Mouse (Mus musculus): ENCODE measurements around the gene Ppp1r14a. TPM values are rescaled to one million over a fixed set of nuclear protein-coding genes. Genes with fewer than 3 reads are reported as not detected.

Ppp1r14a gene
- polyA plus RNA-seq, 1 experiment from 2014 or later: 18.0 TPM

DNA sequence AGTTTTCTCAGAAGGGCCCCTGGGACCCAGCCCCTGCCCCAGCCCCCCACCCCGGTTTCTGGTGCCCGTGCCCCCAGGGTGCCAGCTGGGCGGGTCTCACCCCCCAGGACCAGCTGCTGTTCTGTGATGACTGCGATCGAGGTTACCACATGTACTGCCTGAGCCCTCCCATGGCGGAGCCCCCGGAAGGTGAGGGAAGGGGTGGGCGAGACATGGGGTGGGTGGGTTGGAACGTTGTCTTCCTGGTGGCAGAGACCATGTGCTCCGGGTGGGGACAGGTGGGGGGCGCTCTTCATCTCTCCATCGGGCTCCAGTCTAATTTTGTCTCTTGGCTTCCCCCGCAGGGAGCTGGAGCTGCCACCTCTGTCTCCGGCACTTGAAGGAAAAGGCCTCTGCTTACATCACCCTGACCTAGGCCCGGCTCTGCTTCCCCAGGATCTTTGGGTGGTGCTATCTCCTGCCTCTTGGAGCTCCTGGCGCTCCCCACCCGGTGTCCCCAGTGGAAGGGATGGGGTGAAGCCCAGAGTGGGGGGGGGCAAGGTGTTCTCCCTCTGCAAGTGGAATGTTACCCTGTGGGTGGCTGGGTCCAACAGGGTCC, 27.1 kb downstream of the Ppp1r14a start:
- H3K4me2 ChIP-seq (ENCODE audit: low read depth, low read length): no peak overlapping the region
- 64% methylated on average over 17 of the region's 17 CpGs for WGBS

GRCm38 (mm10) chr7:29316976-29317375, 27.9 kb downstream of the Ppp1r14a start:
- Histone ChIP-seq H3K9me3 (replicated peaks; ENCODE audit: control insufficient read depth, low read length) (no peaks in the 10 kb centered on the region), H3K4me2 (ENCODE audit: low read depth, low read length) (peak overlapping the region; percentile 41), H3K27ac (replicated peaks; ENCODE audit: low read depth, low read length) (peak overlapping the region; percentile 89), H3K36me3 (replicated peaks; ENCODE audit: control insufficient read depth, insufficient read depth, low read depth, low read length) (no peaks in the 10 kb centered on the region), H3K9ac (replicated peaks; ENCODE audit: low read length) (peak overlapping the region; percentile 37; the same call in 1 of the 2 replicates), H3K4me1 (ENCODE audit: control insufficient read depth, insufficient read depth, low read length) (peaks cover 24% of the 10 kb centered on the region), H3K4me3 (ENCODE audit: low read depth, low read length) (no peak overlapping the region), H3K27me3 (ENCODE audit: control insufficient read depth, insufficient read depth, low read length) (no peaks in the 10 kb centered on the region)
- WGBS: 2% methylated on average over 7 of the region's 10 CpGs
- DNase-seq (ENCODE audit: low spot score) (peak; percentile 75), ATAC-seq (replicated peaks; ENCODE audit: insufficient number of reproducible peaks, low FRiP score, low TSS enrichment, low read depth) (peak; percentile 16; the same call in 1 of the 2 replicates)

More for the DNA sequence above, 27.1 kb downstream of the Ppp1r14a start:
- ATAC-seq (replicated peaks; ENCODE audit: insufficient number of reproducible peaks, low FRiP score, low TSS enrichment, low read depth) (no peak), DNase-seq (ENCODE audit: low spot score) (no peak)
- no peaks in the 10 kb centered on the region for H3K27me3 ChIP-seq (ENCODE audit: control insufficient read depth, insufficient read depth, low read length)
- H3K27ac ChIP-seq (replicated peaks; ENCODE audit: low read depth, low read length): peak overlapping the region; percentile 89; the same call in 1 of the 2 replicates
- no peaks in the 10 kb centered on the region for H3K9me3 ChIP-seq (replicated peaks; ENCODE audit: control insufficient read depth, low read length)
- no peak overlapping the region for H3K4me3 ChIP-seq (ENCODE audit: low read depth, low read length)
- peaks cover 24% of the 10 kb centered on the region for H3K4me1 ChIP-seq (ENCODE audit: control insufficient read depth, insufficient read depth, low read length)
- H3K9ac ChIP-seq (replicated peaks; ENCODE audit: low read length): no peak overlapping the region
- no peaks in the 10 kb centered on the region for H3K36me3 ChIP-seq (replicated peaks; ENCODE audit: control insufficient read depth, insufficient read depth, low read depth, low read length)

- DNase-seq (ENCODE audit: low spot score) (peak; percentile 93), ATAC-seq (replicated peaks; ENCODE audit: insufficient number of reproducible peaks, low FRiP score, low TSS enrichment, low read depth) (peak; percentile 82)
- Histone ChIP-seq H3K4me2 (ENCODE audit: low read depth, low read length) (peak overlapping the region; percentile 41), H3K4me3 (ENCODE audit: low read depth, low read length) (no peak overlapping the region), H3K27me3 (ENCODE audit: control insufficient read depth, insufficient read depth, low read length) (no peaks in the 10 kb centered on the region), H3K9ac (replicated peaks; ENCODE audit: low read length) (peak overlapping the region; percentile 37; the same call in 1 of the 2 replicates), H3K27ac (replicated peaks; ENCODE audit: low read depth, low read length) (peak overlapping the region; percentile 89), H3K36me3 (replicated peaks; ENCODE audit: control insufficient read depth, insufficient read depth, low read depth, low read length) (no peaks in the 10 kb centered on the region), H3K9me3 (replicated peaks; ENCODE audit: control insufficient read depth, low read length) (no peaks in the 10 kb centered on the region), H3K4me1 (ENCODE audit: control insufficient read depth, insufficient read depth, low read length) (peaks cover 24% of the 10 kb centered on the region)
- WGBS: 0% methylated on average over 2 of the region's 2 CpGs
Observed at GRCm38 (mm10) chr7:29317558-29317957, 28.4 kb downstream of the Ppp1r14a start.

DNA sequence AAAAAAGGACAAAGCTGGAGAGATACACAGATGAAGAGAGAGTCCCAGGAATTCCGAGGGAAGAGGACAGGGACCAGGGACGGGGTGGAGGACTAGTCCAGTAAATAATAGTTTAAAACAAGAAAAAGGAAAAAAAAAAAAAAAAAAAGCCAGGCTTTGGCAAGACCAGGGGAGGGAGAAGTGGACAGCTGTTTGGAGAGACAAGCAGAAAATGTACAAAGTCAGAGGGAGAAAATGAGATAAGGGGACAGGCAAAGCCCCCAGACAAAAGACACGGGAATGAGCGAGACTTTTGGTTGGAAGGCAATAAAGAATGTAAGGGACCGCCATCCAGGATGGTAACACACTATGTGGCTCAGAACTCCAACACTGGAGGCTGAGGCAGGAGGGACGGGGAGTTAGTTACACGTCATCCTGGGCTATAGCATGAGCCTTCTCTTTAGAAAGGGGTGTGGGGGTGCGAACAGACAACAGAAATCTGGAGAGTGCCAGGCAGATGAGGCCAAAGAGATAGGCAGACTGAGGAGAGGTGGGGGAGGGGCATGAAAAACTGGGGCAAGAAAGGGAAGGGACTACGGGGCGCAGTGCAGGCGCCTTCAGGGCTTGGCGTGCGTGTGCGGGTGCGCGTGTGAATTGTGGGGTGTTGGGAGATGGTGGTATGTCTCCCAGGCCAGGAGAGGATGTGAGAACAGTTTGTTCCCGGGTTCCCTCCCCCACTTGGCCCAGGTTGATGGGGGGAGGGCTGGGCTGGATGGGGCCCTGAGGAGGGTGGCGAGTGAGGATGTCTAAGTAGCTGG, 29.2 kb downstream of the Ppp1r14a start:
- 6% methylated on average over 18 of the region's 18 CpGs for WGBS
- no peaks in the 10 kb centered on the region for H3K9me3 ChIP-seq (replicated peaks; ENCODE audit: control insufficient read depth, low read length)
- H3K36me3 ChIP-seq (replicated peaks; ENCODE audit: control insufficient read depth, insufficient read depth, low read depth, low read length): no peaks in the 10 kb centered on the region
- peak overlapping the region; percentile 53 for H3K9ac ChIP-seq (replicated peaks; ENCODE audit: low read length)
- H3K4me2 ChIP-seq (ENCODE audit: low read depth, low read length): peak overlapping the region; percentile 43
- peak overlapping the region; percentile 72 for H3K27ac ChIP-seq (replicated peaks; ENCODE audit: low read depth, low read length)
- peak overlapping the region; percentile 12; the same call in 1 of the 2 replicates for H3K4me3 ChIP-seq (ENCODE audit: low read depth, low read length)
- H3K4me1 ChIP-seq (ENCODE audit: control insufficient read depth, insufficient read depth, low read length): peaks cover 24% of the 10 kb centered on the region
- DNase-seq (ENCODE audit: low spot score) (peak; percentile 50), ATAC-seq (replicated peaks; ENCODE audit: insufficient number of reproducible peaks, low FRiP score, low TSS enrichment, low read depth) (no peak)
- no peaks in the 10 kb centered on the region for H3K27me3 ChIP-seq (ENCODE audit: control insufficient read depth, insufficient read depth, low read length)

- H3K4me1 ChIP-seq (ENCODE audit: control insufficient read depth, insufficient read depth, low read length): peaks cover 24% of the 10 kb centered on the region
- H3K9ac ChIP-seq (replicated peaks; ENCODE audit: low read length): peak overlapping the region; percentile 53
- WGBS: 9% methylated on average over 19 of the region's 19 CpGs
- peak overlapping the region; percentile 43 for H3K4me2 ChIP-seq (ENCODE audit: low read depth, low read length)
- no peaks in the 10 kb centered on the region for H3K36me3 ChIP-seq (replicated peaks; ENCODE audit: control insufficient read depth, insufficient read depth, low read depth, low read length)
- H3K27ac ChIP-seq (replicated peaks; ENCODE audit: low read depth, low read length): peak overlapping the region; percentile 72
- no peaks in the 10 kb centered on the region for H3K9me3 ChIP-seq (replicated peaks; ENCODE audit: control insufficient read depth, low read length)
- DNase-seq (ENCODE audit: low spot score) (peak; percentile 74), ATAC-seq (replicated peaks; ENCODE audit: insufficient number of reproducible peaks, low FRiP score, low TSS enrichment, low read depth) (no peak)
- peak overlapping the region; percentile 12; the same call in 1 of the 2 replicates for H3K4me3 ChIP-seq (ENCODE audit: low read depth, low read length)
- H3K27me3 ChIP-seq (ENCODE audit: control insufficient read depth, insufficient read depth, low read length): no peaks in the 10 kb centered on the region
Observed at GRCm38 (mm10) chr7:29319337-29320307, 30.5 kb downstream of the Ppp1r14a start.

DNA sequence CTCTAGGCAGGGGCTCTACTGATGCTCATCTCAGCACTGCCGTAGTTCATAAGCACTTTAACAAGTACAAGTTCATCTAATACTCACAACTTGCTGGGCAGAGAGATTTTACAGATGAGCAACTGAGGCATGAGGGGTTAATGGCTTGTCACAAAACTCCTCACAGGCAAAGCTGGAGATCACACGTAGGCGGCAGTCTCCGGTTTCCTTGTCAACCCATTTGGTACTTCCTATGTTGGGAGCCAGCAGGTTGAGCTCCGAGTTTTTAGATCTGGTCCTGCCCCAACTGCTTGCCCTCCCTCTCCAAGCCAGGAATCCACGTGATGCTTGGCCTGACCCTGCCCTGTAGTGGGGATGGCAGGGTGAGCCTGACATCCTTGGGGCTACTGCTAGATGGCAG, 38.0 kb downstream of the Ppp1r14a start:
- Histone ChIP-seq H3K4me1 (ENCODE audit: control insufficient read depth, insufficient read depth, low read length) (no peaks in the 10 kb centered on the region), H3K36me3 (replicated peaks; ENCODE audit: control insufficient read depth, insufficient read depth, low read depth, low read length) (no peaks in the 10 kb centered on the region; the same call in 1 of the 2 replicates), H3K9ac (replicated peaks; ENCODE audit: low read length) (no peak overlapping the region), H3K9me3 (replicated peaks; ENCODE audit: control insufficient read depth, low read length) (no peaks in the 10 kb centered on the region), H3K27ac (replicated peaks; ENCODE audit: low read depth, low read length) (no peak overlapping the region), H3K4me2 (ENCODE audit: low read depth, low read length) (no peak overlapping the region), H3K4me3 (ENCODE audit: low read depth, low read length) (no peak overlapping the region), H3K27me3 (ENCODE audit: control insufficient read depth, insufficient read depth, low read length) (no peaks in the 10 kb centered on the region)
- DNase-seq (ENCODE audit: low spot score) (no peak), ATAC-seq (replicated peaks; ENCODE audit: insufficient number of reproducible peaks, low FRiP score, low TSS enrichment, low read depth) (no peak)
- 84% methylated on average over 6 of the region's 6 CpGs for WGBS

GRCm38 (mm10) chr7:29328984-29329383, 39.9 kb downstream of the Ppp1r14a start:
- ATAC-seq (replicated peaks; ENCODE audit: insufficient number of reproducible peaks, low FRiP score, low TSS enrichment, low read depth) (no peak), DNase-seq (ENCODE audit: low spot score) (no peak)
- Histone ChIP-seq H3K9ac (replicated peaks; ENCODE audit: low read length) (no peak overlapping the region), H3K4me3 (ENCODE audit: low read depth, low read length) (no peak overlapping the region), H3K9me3 (replicated peaks; ENCODE audit: control insufficient read depth, low read length) (no peaks in the 10 kb centered on the region), H3K4me1 (ENCODE audit: control insufficient read depth, insufficient read depth, low read length) (no peaks in the 10 kb centered on the region), H3K4me2 (ENCODE audit: low read depth, low read length) (no peak overlapping the region), H3K27me3 (ENCODE audit: control insufficient read depth, insufficient read depth, low read length) (no peaks in the 10 kb centered on the region), H3K36me3 (replicated peaks; ENCODE audit: control insufficient read depth, insufficient read depth, low read depth, low read length) (no peaks in the 10 kb centered on the region; the same call in 1 of the 2 replicates), H3K27ac (replicated peaks; ENCODE audit: low read depth, low read length) (no peak overlapping the region)
- 91% methylated on average over 16 of the region's 16 CpGs for WGBS
